Mouse (Mus musculus): Measurements from ENCODE around the gene Mark2. TPM values are rescaled to one million over a fixed set of nuclear protein-coding genes. Genes with fewer than 3 reads are reported as not detected.
A peak's percentile ranks its signal among the peaks of the same experiment; 100 is the strongest.

Mark2 gene
- polyA plus RNA-seq, 1 experiment from 2014 or later = 57.7 TPM

DNA sequence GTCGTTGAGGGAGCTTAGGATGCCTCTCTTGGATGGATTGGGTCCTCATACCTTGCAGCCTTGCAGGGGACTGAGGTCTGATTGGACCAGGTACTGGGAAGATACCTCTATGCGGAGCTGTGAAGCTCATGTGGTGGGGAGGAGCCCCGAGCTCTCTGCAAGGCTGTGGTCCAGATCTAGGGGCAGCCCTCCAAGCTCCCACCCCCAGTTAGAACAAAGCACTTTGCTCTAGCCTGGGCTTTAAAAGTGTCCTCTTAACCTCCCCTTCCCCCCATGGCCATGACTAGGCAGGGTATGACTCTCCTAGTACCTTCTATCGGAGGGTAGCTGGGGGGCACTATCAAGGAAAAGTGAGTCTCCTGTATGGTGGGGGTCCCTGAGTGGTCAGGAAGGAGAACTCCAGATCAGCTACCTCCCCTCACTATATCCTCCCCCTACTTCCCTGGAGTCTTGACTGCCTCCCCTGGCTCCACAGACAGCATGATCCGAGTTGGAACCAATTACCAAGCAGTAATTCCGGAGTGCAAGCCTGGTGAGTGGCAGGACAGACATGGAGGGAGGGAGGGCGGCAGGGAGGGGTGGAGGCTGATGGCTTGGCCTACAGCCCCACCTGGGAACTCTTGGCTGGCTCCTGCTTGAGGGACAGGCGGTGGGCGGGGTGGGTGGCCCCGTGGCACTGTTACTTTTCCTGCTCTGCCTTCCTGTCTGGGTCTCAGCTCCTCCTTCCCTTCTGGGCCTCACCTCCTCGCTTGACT, 72.2 kb downstream of the Mark2 start:
- Histone ChIP-seq H3K4me3 (replicated peaks) (peak overlapping the region; percentile 71), H3K27me3 (replicated peaks) (no peaks in the 10 kb centered on the region), H3K9ac (peak overlapping the region; percentile 64), H3K4me1 (peaks cover 48% of the 10 kb centered on the region), H3K4me2 (peak overlapping the region; percentile 80), H3K27ac (peak overlapping the region; percentile 88; the same call in 1 of the 2 replicates), H3K36me3 (peaks cover 23% of the 10 kb centered on the region), H3K9me3 (no peaks in the 10 kb centered on the region)
- no peak for ATAC-seq (ENCODE audit: insufficient read depth, low FRiP score, low read depth)
- 13% methylated on average over 11 of the region's 11 CpGs for WGBS

DNA sequence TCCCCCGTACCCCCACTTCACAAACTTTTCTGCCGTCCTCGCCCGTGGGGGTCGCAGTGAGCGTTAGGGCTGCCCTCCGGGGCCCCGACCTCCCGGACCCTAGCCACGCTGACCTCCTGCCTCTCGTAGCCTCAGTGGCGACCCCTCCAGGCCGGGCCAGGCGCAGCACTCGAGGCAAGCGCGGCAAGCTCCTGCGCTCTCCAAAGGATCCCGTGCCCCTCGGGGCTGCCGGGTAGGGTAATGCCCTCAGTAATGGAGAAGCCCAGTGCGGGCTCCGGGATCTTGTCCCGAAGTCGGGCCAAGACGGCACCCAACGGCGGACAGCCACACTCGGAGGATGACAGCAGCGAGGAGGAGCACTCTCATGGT, 73.0 kb downstream of the Mark2 start:
- no peaks in the 10 kb centered on the region for H3K9me3 ChIP-seq
- H3K27ac ChIP-seq = peak overlapping the region; percentile 88
- no peaks in the 10 kb centered on the region for H3K27me3 ChIP-seq (replicated peaks)
- peaks cover 16% of the 10 kb centered on the region; the same call in 1 of the 2 replicates for H3K36me3 ChIP-seq
- peak overlapping the region; percentile 71 for H3K4me3 ChIP-seq (replicated peaks)
- peak overlapping the region; percentile 80 for H3K4me2 ChIP-seq
- ATAC-seq (ENCODE audit: insufficient read depth, low FRiP score, low read depth) = peak; percentile 40
- H3K9ac ChIP-seq = peak overlapping the region; percentile 64
- under 1% methylated on average over 30 of the region's 30 CpGs for WGBS
- H3K4me1 ChIP-seq = peaks cover 51% of the 10 kb centered on the region

GRCm38 (mm10) chr19:7267781-7268721, 73.6 kb downstream of the Mark2 start:
- H3K27me3 ChIP-seq (replicated peaks) = no peaks in the 10 kb centered on the region
- H3K4me3 ChIP-seq (replicated peaks) = peak overlapping the region; percentile 71
- H3K9me3 ChIP-seq = no peaks in the 10 kb centered on the region
- peaks cover 51% of the 10 kb centered on the region for H3K4me1 ChIP-seq
- peak overlapping the region; percentile 80 for H3K4me2 ChIP-seq
- ATAC-seq (ENCODE audit: insufficient read depth, low FRiP score, low read depth) = peak; percentile 62
- H3K27ac ChIP-seq = peak overlapping the region; percentile 88
- under 1% methylated on average over 85 of the region's 97 CpGs for WGBS
- H3K9ac ChIP-seq = peak overlapping the region; percentile 64
- H3K36me3 ChIP-seq = 0 out of 2 replicates have a peak, but pooled peaks cover 10% of the 10 kb centered on the region

DNA sequence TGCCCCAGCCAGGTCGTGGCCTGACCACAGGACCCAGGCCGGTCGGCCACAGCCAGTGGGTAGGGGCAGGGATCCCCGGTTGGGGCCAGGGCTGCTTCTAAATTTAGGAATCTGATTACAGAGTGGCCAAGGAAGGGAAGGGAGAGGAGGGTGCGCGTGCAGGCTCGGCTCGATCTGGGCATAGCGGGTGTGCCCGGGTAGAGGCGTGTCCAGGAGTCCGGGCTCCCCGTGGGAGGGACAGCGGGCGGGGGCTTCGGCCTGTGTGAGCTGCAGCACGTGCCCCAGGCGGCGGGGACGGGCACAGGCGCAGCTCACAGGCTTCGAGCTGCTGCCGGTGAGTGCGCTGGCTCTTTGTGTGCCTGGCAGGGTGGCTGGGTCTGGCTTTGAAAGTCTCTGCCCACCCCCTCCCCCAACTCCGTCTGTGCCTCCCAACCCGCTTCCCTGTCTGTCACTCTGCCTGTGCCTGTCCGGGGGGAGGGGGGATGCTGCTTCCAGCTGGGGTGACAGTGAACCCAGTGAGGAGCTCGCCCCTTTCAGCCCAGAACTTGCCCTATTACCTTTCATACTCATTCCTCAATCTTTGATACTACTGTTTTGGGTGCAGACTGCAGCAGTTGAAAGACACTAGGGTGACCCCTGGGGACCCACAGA, 74.4 kb downstream of the Mark2 start, which contains the start of gene Rcor2:
Gene Rcor2, plus strand, starts transcription at position 235 of the 651 bp plus-strand sequence.
- peak within 1 kb of the TSS; percentile 64 for H3K9ac ChIP-seq
- peaks cover 51% of the 10 kb centered on the region for H3K4me1 ChIP-seq
- 7% methylated on average over 26 of the region's 28 CpGs for WGBS
- peak within 1 kb of the TSS; percentile 80 for H3K4me2 ChIP-seq
- H3K27ac ChIP-seq = peak within 1 kb of the TSS; percentile 88
- no peaks in the 10 kb centered on the region for H3K27me3 ChIP-seq (replicated peaks)
- peak; percentile 37 for ATAC-seq (ENCODE audit: insufficient read depth, low FRiP score, low read depth)
- H3K36me3 ChIP-seq = 0 out of 2 replicates have a peak, but pooled peaks cover 7% of the 10 kb centered on the region
- no peaks in the 10 kb centered on the region for H3K9me3 ChIP-seq
- peak within 1 kb of the TSS; percentile 71 for H3K4me3 ChIP-seq (replicated peaks)

- WGBS = 56% methylated on average over 4 of the region's 4 CpGs
- Histone ChIP-seq H3K4me1 (peaks cover 51% of the 10 kb centered on the region), H3K27me3 (replicated peaks) (no peaks in the 10 kb centered on the region), H3K27ac (peak overlapping the region; percentile 88), H3K9ac (peak overlapping the region; percentile 0; the same call in 1 of the 2 replicates), H3K4me2 (peak overlapping the region; percentile 80), H3K4me3 (replicated peaks) (no peak overlapping the region), H3K9me3 (no peaks in the 10 kb centered on the region), H3K36me3 (0 out of 2 replicates have a peak, but pooled peaks cover 5% of the 10 kb centered on the region)
- no peak for ATAC-seq (ENCODE audit: insufficient read depth, low FRiP score, low read depth)
These were observed 75.2 kb downstream of the Mark2 start for GRCm38 (mm10) chr19:7266421-7266831.

DNA sequence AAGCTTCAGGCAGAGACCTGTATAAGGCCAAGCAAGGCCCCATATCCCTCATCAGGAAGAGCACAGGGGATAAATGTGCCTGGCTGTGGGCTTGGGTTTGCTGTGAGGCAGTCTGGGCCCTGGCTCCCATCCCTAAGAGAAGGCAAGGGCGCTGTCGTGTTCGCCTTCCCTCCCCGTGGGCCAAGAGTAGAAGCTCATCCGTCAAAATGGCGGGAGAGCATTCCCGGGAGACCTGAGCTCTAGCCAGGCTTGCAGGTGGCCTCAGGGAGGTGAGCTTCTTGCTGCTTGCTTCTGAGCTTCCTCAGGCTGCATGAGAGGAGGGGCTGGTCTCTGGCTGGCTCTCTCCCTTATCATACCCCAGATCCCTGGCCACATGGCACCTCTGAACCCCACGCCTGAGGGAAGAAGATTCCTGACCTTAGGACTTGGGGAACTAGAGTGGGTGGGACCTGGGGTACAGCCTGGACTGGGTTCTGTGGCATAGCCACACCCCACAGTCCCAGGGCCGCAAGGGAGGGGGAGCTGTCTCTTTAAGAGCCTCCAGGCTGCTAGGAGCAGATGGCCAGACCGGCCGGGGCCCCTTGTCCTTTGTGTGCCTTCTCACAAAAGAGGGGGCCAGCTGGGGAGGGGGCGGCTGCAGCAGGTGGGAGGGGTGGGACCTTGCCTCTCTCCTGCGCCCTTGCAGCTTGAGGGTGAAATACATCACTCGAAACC, 76.0 kb downstream of the Mark2 start:
- Histone ChIP-seq H3K4me1 (peaks cover 51% of the 10 kb centered on the region), H3K36me3 (no peaks in the 10 kb centered on the region), H3K9ac (no peak overlapping the region), H3K4me3 (replicated peaks) (no peak overlapping the region), H3K4me2 (peak overlapping the region; percentile 24), H3K9me3 (no peaks in the 10 kb centered on the region), H3K27me3 (replicated peaks) (no peaks in the 10 kb centered on the region), H3K27ac (peak overlapping the region; percentile 88)
- WGBS = 22% methylated on average over 14 of the region's 14 CpGs
- ATAC-seq (ENCODE audit: insufficient read depth, low FRiP score, low read depth) = peak; percentile 29

- Histone ChIP-seq H3K4me1 (peaks cover 49% of the 10 kb centered on the region), H3K9ac (no peak overlapping the region), H3K27ac (peak overlapping the region; percentile 88), H3K27me3 (replicated peaks) (no peaks in the 10 kb centered on the region), H3K36me3 (no peaks in the 10 kb centered on the region), H3K4me2 (no peak overlapping the region), H3K9me3 (no peaks in the 10 kb centered on the region), H3K4me3 (replicated peaks) (no peak overlapping the region)
- WGBS = 32% methylated on average over 6 of the region's 6 CpGs
- no peak for ATAC-seq (ENCODE audit: insufficient read depth, low FRiP score, low read depth)
These were observed 76.8 kb downstream of the Mark2 start for GRCm38 (mm10) chr19:7264766-7265331.

DNA sequence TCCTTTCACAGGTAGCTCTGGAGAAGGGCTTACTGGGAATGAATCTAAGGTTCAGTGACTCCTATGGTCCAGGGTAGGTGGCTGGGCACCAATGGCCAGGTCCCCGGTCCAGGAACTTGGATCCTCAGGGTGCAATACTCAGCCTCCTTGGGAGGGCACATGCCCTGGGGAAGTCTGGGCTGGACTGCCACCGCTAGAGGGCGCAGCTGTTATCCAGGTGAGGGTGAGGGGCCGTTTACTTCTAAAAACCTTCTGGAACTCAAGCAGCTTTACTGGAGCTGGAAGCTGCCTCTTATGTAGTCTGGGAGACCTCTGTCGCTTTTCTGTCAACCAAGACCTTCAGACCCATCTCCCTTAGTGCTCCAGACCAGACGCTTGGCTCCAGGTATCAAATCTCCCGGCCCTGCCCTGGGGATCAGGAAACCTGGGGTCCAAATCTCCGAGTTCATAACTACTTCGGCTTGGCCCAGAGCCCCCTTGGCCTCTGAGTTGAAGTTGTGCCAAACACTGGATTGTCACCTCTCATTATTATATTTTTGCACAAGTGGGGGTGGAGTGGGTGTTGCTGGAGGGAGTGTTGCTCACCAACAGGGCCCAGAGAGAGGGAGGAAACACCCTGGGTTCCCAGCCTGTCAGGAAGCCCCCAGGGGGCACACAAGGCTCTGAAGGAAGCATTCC, 77.4 kb downstream of the Mark2 start:
- WGBS = 21% methylated on average over 9 of the region's 9 CpGs
- no peaks in the 10 kb centered on the region for H3K36me3 ChIP-seq
- H3K4me1 ChIP-seq = peaks cover 43% of the 10 kb centered on the region
- peak overlapping the region; percentile 88; the same call in 1 of the 2 replicates for H3K27ac ChIP-seq
- no peaks in the 10 kb centered on the region for H3K27me3 ChIP-seq (replicated peaks)
- no peak overlapping the region for H3K9ac ChIP-seq
- H3K4me2 ChIP-seq = no peak overlapping the region
- no peak for ATAC-seq (ENCODE audit: insufficient read depth, low FRiP score, low read depth)
- H3K4me3 ChIP-seq (replicated peaks) = no peak overlapping the region
- H3K9me3 ChIP-seq = no peaks in the 10 kb centered on the region

DNA sequence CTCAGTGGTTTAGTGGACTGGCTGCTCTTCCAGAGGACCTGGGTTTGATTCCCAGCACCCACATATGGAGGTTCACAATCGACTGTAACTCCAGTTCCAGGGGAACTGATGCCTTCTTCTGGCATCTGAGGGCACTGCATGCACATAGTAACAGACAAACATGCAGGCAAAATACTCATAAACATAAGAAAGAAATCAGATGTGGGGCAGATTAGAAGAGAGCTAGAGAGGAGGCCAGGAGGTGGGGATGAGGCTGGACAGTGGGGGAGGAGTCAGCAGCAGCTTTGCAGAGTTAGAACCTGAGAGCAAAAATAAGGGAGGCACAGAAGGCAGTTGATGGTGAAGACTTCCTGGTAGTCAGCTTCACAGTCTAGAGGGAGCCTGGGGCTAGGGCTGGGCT, 79.1 kb downstream of the Mark2 start:
- Histone ChIP-seq H3K4me2 (no peak overlapping the region), H3K4me1 (peaks cover 34% of the 10 kb centered on the region), H3K9ac (no peak overlapping the region), H3K36me3 (no peaks in the 10 kb centered on the region), H3K27ac (no peak overlapping the region), H3K4me3 (replicated peaks) (no peak overlapping the region), H3K27me3 (replicated peaks) (no peaks in the 10 kb centered on the region), H3K9me3 (no peaks in the 10 kb centered on the region)
- no peak for ATAC-seq (ENCODE audit: insufficient read depth, low FRiP score, low read depth)
- 86% methylated on average over 1 of the region's 1 CpGs for WGBS

- no peaks in the 10 kb centered on the region for H3K27me3 ChIP-seq (replicated peaks)
- H3K4me2 ChIP-seq = no peak overlapping the region
- H3K27ac ChIP-seq = no peak overlapping the region
- no peak overlapping the region for H3K9ac ChIP-seq
- no peaks in the 10 kb centered on the region for H3K9me3 ChIP-seq
- H3K4me3 ChIP-seq (replicated peaks) = no peak overlapping the region
- H3K36me3 ChIP-seq = no peaks in the 10 kb centered on the region
- ATAC-seq (ENCODE audit: insufficient read depth, low FRiP score, low read depth) = no peak
- WGBS = 95% methylated on average over 3 of the region's 3 CpGs
- peaks cover 28% of the 10 kb centered on the region for H3K4me1 ChIP-seq
These were observed 79.7 kb downstream of the Mark2 start for GRCm38 (mm10) chr19:7261964-7262363.

Data from stomach, embryonic 15.5 days (tissue).